Mouse (Mus musculus) E14TG2a.4 (cell line): Measurements from ENCODE around the gene Smim8.

ENCODE experiments used
- CTCF ChIP-seq: conservative IDR thresholded peaks from 2 replicates; pipeline ENCODE4 v1.5.1; 2014; ENCODE audit warnings: low read length
- NANOG ChIP-seq: IDR thresholded peaks from 2 replicates; pipeline ENCODE4 v1.6.1; 2014; ENCODE audit warnings: borderline replicate concordance, low read length, mixed read lengths

DNA sequence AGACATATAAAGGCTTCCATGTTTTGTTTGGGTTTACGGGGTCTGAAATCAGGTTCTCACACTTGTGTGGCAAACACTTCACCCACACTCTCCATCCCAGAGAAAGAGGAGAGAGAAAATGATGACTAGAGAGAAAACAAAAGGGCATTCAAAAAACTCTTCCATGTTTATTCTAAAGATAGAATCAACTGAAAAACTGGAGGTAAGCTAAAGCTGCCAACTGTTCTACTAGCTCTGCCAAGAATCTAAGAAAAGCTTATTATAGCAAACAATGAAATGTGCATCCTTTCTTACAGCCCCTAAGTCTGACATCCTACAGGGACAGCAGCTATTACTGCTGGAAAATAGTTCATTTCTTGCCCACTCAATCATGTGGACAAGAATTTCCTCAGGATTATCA lies 45.7 kb upstream of the Smim8 start:
- no peak for TF ChIP-seq CTCF
- TF ChIP-seq NANOG = no peak
